Comparison of ENCODE assay signal across 11 mouse cellular contexts in the genomic region with DNA sequence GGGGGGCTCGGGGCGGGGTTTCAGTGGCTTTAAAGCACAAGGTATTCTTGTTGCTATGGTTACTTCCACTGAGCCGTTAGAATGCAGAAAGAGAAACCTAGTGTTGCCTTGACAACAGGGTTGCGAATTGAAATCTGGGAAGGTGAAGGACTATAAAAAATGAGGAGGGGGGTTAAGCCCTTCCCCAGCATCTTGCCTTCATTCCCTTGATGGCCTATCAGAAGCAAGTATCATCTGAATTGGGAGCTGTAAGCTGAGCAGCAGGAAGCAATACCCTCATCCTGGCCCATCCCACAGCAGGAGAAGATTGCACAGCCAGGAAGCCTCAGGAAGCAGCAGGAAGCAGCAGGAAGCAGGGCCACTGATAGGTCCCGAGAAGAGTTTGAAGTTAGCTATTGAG.
DNase-seq lines count a peak whose midpoint lies in the region; ATAC-seq and TF ChIP-seq lines count a peak whose summit lies in the region.
"Had no signal": no experiment of that assay in that cellular context is flagged by ENCODE, and none has a peak within 500 bp of the region (broad histone marks: within the 10 kb centered on the region; RNA-seq: fewer than 3 reads in every experiment).

No protein-coding gene starts in this region.

- ATAC-seq in CD4-positive, CD25-positive, alpha-beta regulatory T cell, adult 4 months = no peak
- ATAC-seq in lung, embryonic 16.5 days (ENCODE audit: low read depth) = peak; percentile 40; the same call in 1 of the 2 replicates
- ATAC-seq in hindbrain, embryonic 16.5 days = peak; percentile 84
- ATAC-seq in neural tube, embryonic 13.5 days (ENCODE audit: low read depth) = no peak

- 23% methylated on average over 5 of the region's 5 CpGs for WGBS in lung, embryonic 16.5 days
- 34% methylated on average over 4 of the region's 5 CpGs for WGBS in lung, adult 2 months
- 22% methylated on average over 4 of the region's 5 CpGs for WGBS in hindbrain, embryonic 16.5 days
- 13% methylated on average over 5 of the region's 5 CpGs for WGBS in neural tube, embryonic 13.5 days

- H3K4me1 ChIP-seq in lung, embryonic 16.5 days (replicated peaks; ENCODE audit: control insufficient read depth, insufficient read depth, low read length) = no peaks in the 10 kb centered on the region
- H3K4me1 ChIP-seq in lung, adult 2 months (ENCODE audit: control insufficient read depth, insufficient read depth, low read length) = no peaks in the 10 kb centered on the region
- H3K4me1 ChIP-seq in hindbrain, embryonic 16.5 days (ENCODE audit: control insufficient read depth, insufficient read depth, low read depth, low read length) = peaks cover 8% of the 10 kb centered on the region
- H3K4me1 ChIP-seq in neural tube, embryonic 13.5 days (replicated peaks) = peaks cover 12% of the 10 kb centered on the region
- H3K4me1 ChIP-seq: liver, embryonic 15.5 days had no signal

- peak; percentile 17 for DNase-seq in CD4-positive, CD25-positive, alpha-beta regulatory T cell, adult 2 months (ENCODE audit: low read depth, low spot score)
- no peak for DNase-seq in lung, adult 2 months
- DNase-seq in layer of hippocampus, adult 8-10 months (ENCODE audit: low spot score in 2 of 2) = no peak
- no peak for DNase-seq in heart, adult 18-20 months
- DNase-seq: kidney, postnatal 25 days had no signal

- no peak overlapping the region for H3K4me2 ChIP-seq in lung, embryonic 16.5 days (ENCODE audit: low read depth, low read length)
- H3K4me2 ChIP-seq in hindbrain, embryonic 16.5 days (ENCODE audit: low read length) = no peak overlapping the region
- H3K4me2 ChIP-seq in neural tube, embryonic 13.5 days = no peak overlapping the region
- H3K4me2 ChIP-seq: heart, embryonic 11.5 days; liver, embryonic 15.5 days had no signal

- no peak for TF ChIP-seq CTCF in lung, adult 2 months (IDR thresholded peaks at IDR 0.05; ENCODE audit: insufficient read depth, low read length)

- no peak overlapping the region for H3K4me3 ChIP-seq in lung, embryonic 16.5 days (ENCODE audit: low read length)
- H3K4me3 ChIP-seq in lung, adult 2 months (replicated peaks; ENCODE audit: extremely low read depth, low read depth, low read length) = no peak overlapping the region
- no peak overlapping the region for H3K4me3 ChIP-seq in hindbrain, embryonic 16.5 days (ENCODE audit: low read length)
- H3K4me3 ChIP-seq in neural tube, embryonic 13.5 days = no peak overlapping the region
- H3K4me3 ChIP-seq: liver, embryonic 15.5 days had no signal

- H3K9ac ChIP-seq in lung, embryonic 16.5 days (ENCODE audit: low read length) = no peak overlapping the region
- H3K9ac ChIP-seq in hindbrain, embryonic 16.5 days (ENCODE audit: low read depth, low read length) = peak overlapping the region; percentile 4; the same call in 1 of the 2 replicates
- no peak overlapping the region for H3K9ac ChIP-seq in neural tube, embryonic 13.5 days
- H3K9ac ChIP-seq: liver, embryonic 15.5 days had no signal

- no peak for TF ChIP-seq POLR2A in lung, adult 2 months (IDR thresholded peaks at IDR 0.05; ENCODE audit: borderline replicate concordance, extremely low read depth, low read depth, low read length)

- no peaks in the 10 kb centered on the region for H3K27me3 ChIP-seq in lung, embryonic 16.5 days (ENCODE audit: control insufficient read depth, insufficient read depth, low read depth, low read length)
- no peaks in the 10 kb centered on the region for H3K27me3 ChIP-seq in hindbrain, embryonic 16.5 days (replicated peaks; ENCODE audit: control insufficient read depth, insufficient read depth, low read length)
- no peaks in the 10 kb centered on the region for H3K27me3 ChIP-seq in neural tube, embryonic 13.5 days
- H3K27me3 ChIP-seq: liver, embryonic 15.5 days had no signal

- no peaks in the 10 kb centered on the region for H3K9me3 ChIP-seq in lung, embryonic 16.5 days (ENCODE audit: control insufficient read depth, low read length)
- H3K9me3 ChIP-seq in hindbrain, embryonic 16.5 days (ENCODE audit: control insufficient read depth, low read length) = no peaks in the 10 kb centered on the region
- H3K9me3 ChIP-seq in neural tube, embryonic 13.5 days = no peaks in the 10 kb centered on the region
- H3K9me3 ChIP-seq: liver, embryonic 15.5 days had no signal

- H3K36me3 ChIP-seq in lung, embryonic 16.5 days (ENCODE audit: control insufficient read depth, insufficient read depth, low read length) = no peaks in the 10 kb centered on the region
- no peaks in the 10 kb centered on the region for H3K36me3 ChIP-seq in hindbrain, embryonic 16.5 days (ENCODE audit: control insufficient read depth, insufficient read depth, low read length)
- H3K36me3 ChIP-seq in neural tube, embryonic 13.5 days = no peaks in the 10 kb centered on the region
- H3K36me3 ChIP-seq: liver, embryonic 15.5 days had no signal

- no peak overlapping the region for H3K27ac ChIP-seq in lung, embryonic 16.5 days (ENCODE audit: low read length)
- H3K27ac ChIP-seq in hindbrain, embryonic 16.5 days (ENCODE audit: low read depth, low read length) = peak overlapping the region; percentile 41; the same call in 1 of the 2 replicates
- peak overlapping the region; percentile 49; the same call in 1 of the 2 replicates for H3K27ac ChIP-seq in neural tube, embryonic 13.5 days (replicated peaks)
- H3K27ac ChIP-seq: liver, embryonic 15.5 days had no signal

Comparison
In these comparisons a context has a peak if more than half of its experiments do, and no peak if none do; other contexts are left out.
1. ATAC-seq: peak in lung, embryonic 16.5 days (single experiment) and hindbrain, embryonic 16.5 days (single experiment); none in CD4-positive, CD25-positive, alpha-beta regulatory T cell, adult 4 months (single experiment) and neural tube, embryonic 13.5 days (single experiment).